Mouse (Mus musculus) neural tube, embryonic 14.5 days (tissue): Measurements from ENCODE around the gene Gpr62. TPM values are rescaled to one million over a fixed set of nuclear protein-coding genes. Genes with fewer than 3 reads are reported as not detected.
"Not testable (repeated sequence)": the region's sequence is repeated elsewhere in the genome, so short reads cannot be mapped to it uniquely, and the experiment has no call there.

ENCODE experiments used
- ATAC-seq: fragments of 200-750 bp; cut with Nextera tagmentation; 2 replicates; pipeline ENCODE4 v1.8.0; 2017; ENCODE audit warnings: low read depth, mild to moderate bottlenecking, moderate TSS enrichment, moderate library complexity
- H3K27ac ChIP-seq: fragments of 300-500 bp; sonication (generic); 2 replicates; pipeline ENCODE4 v1.5.1; 2014; ENCODE audit warnings: low read depth, mild to moderate bottlenecking, control low read depth, low read length, moderate library complexity, mixed read lengths
- H3K27me3 ChIP-seq: fragments of 300-500 bp; sonication (generic); 2 replicates; pipeline ENCODE4 v1.6.1; 2014; ENCODE audit warnings: low read length; ENCODE audit not compliant: control insufficient read depth, insufficient read depth
- H3K36me3 ChIP-seq: fragments of 300-500 bp; sonication (generic); 2 replicates; pipeline ENCODE4 v1.6.1; 2014; ENCODE audit warnings: low read length, mixed read lengths; ENCODE audit not compliant: control insufficient read depth, insufficient read depth
- H3K4me1 ChIP-seq: fragments of 300-500 bp; sonication (generic); 2 replicates; pipeline ENCODE4 v1.6.1; 2014; ENCODE audit warnings: low read length; ENCODE audit not compliant: control insufficient read depth, insufficient read depth
- H3K4me2 ChIP-seq: fragments of 300-500 bp; sonication (generic); 2 replicates; pipeline ENCODE4 v1.6.1; 2014; ENCODE audit warnings: mild to moderate bottlenecking, low read depth, low read length, control low read depth
- H3K4me3 ChIP-seq: fragments of 300-500 bp; sonication (generic); 2 replicates; pipeline ENCODE4 v1.5.1; 2014; ENCODE audit warnings: low read depth, low read length, control low read depth, mixed read lengths
- H3K9ac ChIP-seq: fragments of 300-500 bp; sonication (generic); replicated peaks from 2 replicates; pipeline ENCODE4 v1.6.1; 2014; ENCODE audit warnings: low read depth, mild to moderate bottlenecking, control low read depth, low read length, mixed read lengths
- H3K9me3 ChIP-seq: fragments of 300-500 bp; sonication (generic); 2 replicates; pipeline ENCODE4 v1.6.1; 2016; ENCODE audit warnings: low read length; ENCODE audit not compliant: control insufficient read depth
- WGBS: fragments of 180-500 bp; shearing (Covaris S2); extraction: QIAGEN DNeasy Blood & Tissue Kit; methylation state at CpG from one replicate; pipeline ENCODE4 v1.1.7; 2014; 5-methylcytosine and 5-hydroxymethylcytosine counted together
- polyA plus RNA-seq: library from polyadenylated mRNA; unstranded; fragments of >200 nt; fragmentation: Nextera tagmentation; extraction: Ambion mirVana; gene quantifications from 2 replicates; pipeline ENCODE4 v1.2.1, GENCODE M21; 2014

The Gpr62 gene
- 1.5 and 1.7 TPM in 2 replicates for polyA plus RNA-seq

- Histone ChIP-seq H3K36me3 (peaks cover 34% of the 10 kb centered on the region), H3K4me2 (peak within 1 kb of the TSS; percentile 97), H3K27ac (peak within 1 kb of the TSS; percentile 89), H3K9ac (peak within 1 kb of the TSS; percentile 77), H3K27me3 (no peaks in the 10 kb centered on the region), H3K9me3 (no peaks in the 10 kb centered on the region), H3K4me3 (peak within 1 kb of the TSS; percentile 50), H3K4me1 (peaks cover 16% of the 10 kb centered on the region)
- ATAC-seq, result peak; percentile 28
- WGBS, result 24% methylated on average over 26 of the region's 26 CpGs
These were observed at the start of gene Gpr62 for GRCm38 (mm10) chr9:106465571-106466200. Gpr62 (minus strand) TSS chr9:106465938.

GRCm38 (mm10) chr9:106514273-106514672 is 48.5 kb upstream of the Gpr62 start, which contains the start of gene Iqcf5:
Iqcf5 (plus strand) TSS chr9:106514573.
- H3K27ac ChIP-seq, result no peak within 1 kb of the TSS
- no peak within 1 kb of the TSS for H3K4me3 ChIP-seq
- ATAC-seq, result no peak
- no peak within 1 kb of the TSS for H3K4me2 ChIP-seq
- H3K9me3 ChIP-seq, result no peaks in the 10 kb centered on the region
- no peaks in the 10 kb centered on the region for H3K36me3 ChIP-seq
- no peaks in the 10 kb centered on the region for H3K27me3 ChIP-seq
- WGBS, result 89% methylated on average over 4 of the region's 4 CpGs
- H3K9ac ChIP-seq, result no peak within 1 kb of the TSS
- H3K4me1 ChIP-seq, result no peaks in the 10 kb centered on the region

- Histone ChIP-seq H3K4me1 (no peaks in the 10 kb centered on the region), H3K9ac (no peak overlapping the region), H3K27me3 (no peaks in the 10 kb centered on the region), H3K9me3 (no peaks in the 10 kb centered on the region), H3K36me3 (no peaks in the 10 kb centered on the region), H3K4me3 (no peak overlapping the region), H3K27ac (no peak overlapping the region), H3K4me2 (no peak overlapping the region)
- no peak for ATAC-seq
- 82% methylated on average over 6 of the region's 6 CpGs for WGBS
These were observed 47.8 kb upstream of the Gpr62 start for GRCm38 (mm10) chr9:106513566-106513965.

GRCm38 (mm10) chr9:106512729-106513450 is 47.2 kb upstream of the Gpr62 start:
- 75% methylated on average over 13 of the region's 13 CpGs for WGBS
- H3K4me2 ChIP-seq, result no peak overlapping the region
- H3K27ac ChIP-seq, result no peak overlapping the region
- H3K4me3 ChIP-seq, result no peak overlapping the region
- no peaks in the 10 kb centered on the region for H3K9me3 ChIP-seq
- no peaks in the 10 kb centered on the region for H3K4me1 ChIP-seq
- ATAC-seq, result no peak
- no peak overlapping the region for H3K9ac ChIP-seq
- H3K27me3 ChIP-seq, result no peaks in the 10 kb centered on the region
- no peaks in the 10 kb centered on the region for H3K36me3 ChIP-seq

- H3K27me3 ChIP-seq, result no peaks in the 10 kb centered on the region
- 95% methylated on average over 10 of the region's 10 CpGs for WGBS
- no peak overlapping the region for H3K4me3 ChIP-seq
- no peak for ATAC-seq
- no peaks in the 10 kb centered on the region for H3K9me3 ChIP-seq
- H3K4me2 ChIP-seq, result no peak overlapping the region
- no peak overlapping the region for H3K9ac ChIP-seq
- H3K27ac ChIP-seq, result no peak overlapping the region
- H3K4me1 ChIP-seq, result no peaks in the 10 kb centered on the region
- H3K36me3 ChIP-seq, result no peaks in the 10 kb centered on the region
These were observed 43.6 kb upstream of the Gpr62 start for GRCm38 (mm10) chr9:106509356-106509755.

- Histone ChIP-seq H3K4me2 (no peak overlapping the region), H3K27ac (no peak overlapping the region), H3K27me3 (no peaks in the 10 kb centered on the region), H3K4me3 (no peak overlapping the region), H3K4me1 (no peaks in the 10 kb centered on the region), H3K9ac (no peak overlapping the region), H3K36me3 (no peaks in the 10 kb centered on the region), H3K9me3 (no peaks in the 10 kb centered on the region)
- ATAC-seq, result no peak
- 77% methylated on average over 6 of the region's 6 CpGs for WGBS
These were observed 38.5 kb upstream of the Gpr62 start for GRCm38 (mm10) chr9:106504246-106504645.

GRCm38 (mm10) chr9:106501846-106502245 is 36.1 kb upstream of the Gpr62 start:
- Histone ChIP-seq H3K27me3 (no peaks in the 10 kb centered on the region), H3K27ac (no peak overlapping the region), H3K36me3 (no peaks in the 10 kb centered on the region), H3K4me1 (no peaks in the 10 kb centered on the region), H3K9me3 (no peaks in the 10 kb centered on the region), H3K4me3 (no peak overlapping the region), H3K9ac (no peak overlapping the region), H3K4me2 (no peak overlapping the region)
- WGBS, result 87% methylated on average over 22 of the region's 22 CpGs
- ATAC-seq, result no peak

GRCm38 (mm10) chr9:106499667-106500066 is 33.9 kb upstream of the Gpr62 start, which contains the start of gene Iqcf1:
Iqcf1 (plus strand) TSS chr9:106499967.
- no peak within 1 kb of the TSS for H3K4me2 ChIP-seq
- H3K9me3 ChIP-seq, result no peaks in the 10 kb centered on the region
- H3K4me3 ChIP-seq, result no peak within 1 kb of the TSS
- no peak for ATAC-seq
- no peaks in the 10 kb centered on the region for H3K4me1 ChIP-seq
- WGBS, result 95% methylated on average over 6 of the region's 6 CpGs
- no peak within 1 kb of the TSS for H3K9ac ChIP-seq
- H3K27ac ChIP-seq, result no peak within 1 kb of the TSS
- no peaks in the 10 kb centered on the region for H3K36me3 ChIP-seq
- H3K27me3 ChIP-seq, result no peaks in the 10 kb centered on the region

GRCm38 (mm10) chr9:106487602-106488001 is 21.9 kb upstream of the Gpr62 start:
- 89% methylated on average over 6 of the region's 6 CpGs for WGBS
- not testable (repeated sequence) for ATAC-seq, H3K4me1 ChIP-seq, H3K27ac ChIP-seq, H3K9ac ChIP-seq, H3K9me3 ChIP-seq, H3K4me3 ChIP-seq, H3K27me3 ChIP-seq, H3K36me3 ChIP-seq, H3K4me2 ChIP-seq
